In genomic region chr19:5236981-5237380, GRCm38 (mm10) we compare ENCODE assay signal across 7 mouse cellular contexts. TPM values are rescaled to one million over a fixed set of nuclear protein-coding genes. Genes with fewer than 3 reads are reported as not detected.
A peak's percentile ranks its signal among the peaks of the same experiment; 100 is the strongest.
DNase-seq lines count a peak whose midpoint lies in the region; ATAC-seq and TF ChIP-seq lines count a peak whose summit lies in the region.
"Not testable (repeated sequence)": the region's sequence is repeated elsewhere in the genome, so short reads cannot be mapped to it uniquely, and the experiment has no call there.

No protein-coding gene starts in this region.

- not testable (repeated sequence) for H3K9ac ChIP-seq in lung, embryonic 15.5 days; lung, postnatal 0 days (replicated peaks; ENCODE audit: low read depth)

- TF ChIP-seq EP300 in lung, postnatal 0 days (IDR thresholded peaks at IDR 0.05) = not testable (repeated sequence)

- not testable (repeated sequence) for H3K4me1 ChIP-seq in lung, embryonic 15.5 days; lung, postnatal 0 days (ENCODE audit: insufficient read depth, low read depth, low read length)

- H3K4me2 ChIP-seq in lung, embryonic 15.5 days; lung, postnatal 0 days (replicated peaks; ENCODE audit: low read depth, low read length): not testable (repeated sequence)

- not testable (repeated sequence) for H3K36me3 ChIP-seq in lung, embryonic 15.5 days; lung, postnatal 0 days (ENCODE audit: insufficient read depth, low read length)

- H3K27ac ChIP-seq in lung, embryonic 15.5 days; lung, postnatal 0 days (ENCODE audit: low read length): not testable (repeated sequence)

- peak; percentile 89 for DNase-seq in heart, adult 11 months
- DNase-seq in heart, adult 9 months (ENCODE audit: low spot score in 2 of 2) = peak; percentile 12 to 14
- DNase-seq in heart, postnatal 4 days = peak; percentile 19
- DNase-seq in lung, postnatal 0 days (ENCODE audit: low spot score) = peak; percentile 54
- peak; percentile 33 for DNase-seq in lung, postnatal 14 days
- DNase-seq in lung, postnatal 36 days = peak; percentile 52

- WGBS in lung, embryonic 15.5 days = 96% methylated on average over 1 of the region's 1 CpGs
- WGBS in lung, postnatal 0 days = 74% methylated on average over 1 of the region's 1 CpGs

- not testable (repeated sequence) for H3K27me3 ChIP-seq in lung, embryonic 15.5 days; lung, postnatal 0 days (replicated peaks; ENCODE audit: insufficient read depth, low read length)

- H3K9me3 ChIP-seq in lung, embryonic 15.5 days; lung, postnatal 0 days (ENCODE audit: low read length): not testable (repeated sequence)

- H3K4me3 ChIP-seq in lung, embryonic 15.5 days; lung, postnatal 0 days (ENCODE audit: low read depth, low read length): not testable (repeated sequence)

- not testable (repeated sequence) for TF ChIP-seq CTCF in lung, postnatal 0 days (IDR thresholded peaks at IDR 0.05)

- peak; percentile 72; the same call in 1 of the 2 replicates for ATAC-seq in lung, embryonic 15.5 days (ENCODE audit: borderline replicate concordance, extremely low read depth, low FRiP score, low TSS enrichment)
- ATAC-seq in lung, postnatal 0 days = peak; percentile 56; the same call in 1 of the 2 replicates

RNA-seq across cellular contexts. Expression of gene Pacs1, which starts 35.9 kb away (rescaled TPM):
- total RNA-seq in heart, postnatal 4 days (2021) = 10 to 100 TPM; 27.6 to 28.7 TPM
- polyA plus RNA-seq in lung, embryonic 15.5 days (2015; fragmentation: Nextera tagmentation; extraction: Ambion mirVana) = 20.6 and 21.4 TPM in 2 replicates
- polyA plus RNA-seq in lung, postnatal 0 days (2015; fragmentation: Nextera tagmentation; extraction: Ambion mirVana) = 9.3 and 10.4 TPM in 2 replicates

RNA-seq across cellular contexts. Expression of gene Sf3b2, which starts 58.3 kb away (rescaled TPM):
- 100 to 1,000 TPM; 136 to 139 TPM for total RNA-seq in heart, postnatal 4 days (2021)
- polyA plus RNA-seq in lung, embryonic 15.5 days (2015; fragmentation: Nextera tagmentation; extraction: Ambion mirVana) = 320 and 328 TPM in 2 replicates
- 200 TPM in 2 replicates for polyA plus RNA-seq in lung, postnatal 0 days (2015; fragmentation: Nextera tagmentation; extraction: Ambion mirVana)

Comparison
In these comparisons a context has a peak if more than half of its experiments do, and no peak if none do; other contexts are left out.
1. DNase-seq: peak in every context shown above with its lines; median percentile 89 in heart, adult 11 months; 54 in lung, postnatal 0 days; 52 in lung, postnatal 36 days; 33 in lung, postnatal 14 days; 19 in heart, postnatal 4 days; 13 in heart, adult 9 months.